Mouse (Mus musculus): ENCODE data around the gene Sugp2.

DNA sequence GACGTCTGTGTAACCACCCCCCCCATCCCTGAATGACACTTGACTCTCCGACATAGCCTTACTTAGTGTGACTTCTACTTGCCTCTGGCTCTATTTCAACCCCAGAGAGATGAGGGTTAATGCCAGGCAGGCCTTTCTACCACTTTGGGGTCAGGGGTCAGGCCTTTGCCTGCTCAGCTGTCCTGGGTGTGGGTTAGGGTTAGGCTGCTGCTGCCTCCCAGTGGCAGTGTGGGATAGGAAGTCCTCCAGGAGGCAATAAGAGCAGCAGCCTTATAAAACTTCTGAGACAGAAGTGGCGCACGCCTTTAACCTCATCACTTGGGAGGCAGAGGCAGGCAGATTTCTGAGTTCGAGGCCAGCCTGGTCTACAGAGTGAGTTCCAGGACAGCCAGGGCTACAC lies 6.6 kb downstream of the Sugp2 start:
- no peak for TF ChIP-seq CTCF (IDR thresholded peaks at IDR 0.05; ENCODE audit: low read depth, low read length)
- no peak for TF ChIP-seq POLR2A (IDR thresholded peaks at IDR 0.05; ENCODE audit: borderline replicate concordance, low read depth, low read length)
